Mouse (Mus musculus) liver, embryonic 16.5 days (tissue): ENCODE data around the gene Pear1. TPM values are rescaled to one million over a fixed set of nuclear protein-coding genes. Genes with fewer than 3 reads are reported as not detected.
"Not testable (repeated sequence)": the region's sequence is repeated elsewhere in the genome, so short reads cannot be mapped to it uniquely, and the experiment has no call there.

ENCODE experiments used
- ATAC-seq: fragments of 200-750 bp; cut with Nextera tagmentation; 2 replicates; pipeline ENCODE4 v1.8.0; 2017; ENCODE audit warnings: low read depth, mild to moderate bottlenecking, moderate number of reproducible peaks, moderate library complexity
- H3K27ac ChIP-seq: fragments of 300-500 bp; sonication (generic); 2 replicates; pipeline ENCODE4 v1.5.1; 2014; ENCODE audit warnings: mild to moderate bottlenecking, low read length
- H3K27me3 ChIP-seq: fragments of 300-500 bp; sonication (generic); 2 replicates; pipeline ENCODE4 v1.6.1; 2014; ENCODE audit warnings: low read depth, low read length, mixed read lengths; ENCODE audit not compliant: control insufficient read depth, insufficient read depth
- H3K36me3 ChIP-seq: fragments of 300-500 bp; sonication (generic); 2 replicates; pipeline ENCODE4 v1.6.1; 2014; ENCODE audit warnings: mild to moderate bottlenecking; ENCODE audit not compliant: control insufficient read depth, insufficient read depth
- H3K4me1 ChIP-seq: fragments of 300-500 bp; sonication (generic); 2 replicates; pipeline ENCODE4 v1.6.1; 2014; ENCODE audit warnings: low read depth, low read length, mixed read lengths; ENCODE audit not compliant: control insufficient read depth
- H3K4me2 ChIP-seq: fragments of 300-500 bp; sonication (generic); 2 replicates; pipeline ENCODE4 v1.6.1; 2014; ENCODE audit warnings: low read depth, low read length, mixed read lengths
- H3K4me3 ChIP-seq: fragments of 300-500 bp; sonication (generic); 2 replicates; pipeline ENCODE4 v1.5.1; 2014; ENCODE audit warnings: low read depth, mild to moderate bottlenecking, low read length
- H3K9ac ChIP-seq: fragments of 300-500 bp; sonication (generic); 2 replicates; pipeline ENCODE4 v1.6.1; 2014; ENCODE audit warnings: low read depth, low read length
- H3K9me3 ChIP-seq: fragments of 300-500 bp; sonication (generic); replicated peaks from 2 replicates; pipeline ENCODE4 v1.6.1; 2016; ENCODE audit warnings: low read length; ENCODE audit not compliant: control insufficient read depth
- WGBS: fragments of 180-500 bp; shearing (Covaris S2); extraction: QIAGEN DNeasy Blood & Tissue Kit; methylation state at CpG from one replicate; pipeline ENCODE4 v1.1.7; 2014; ENCODE audit not compliant: insufficient replicate concordance; 5-methylcytosine and 5-hydroxymethylcytosine counted together
- polyA plus RNA-seq: library from polyadenylated mRNA; unstranded; fragments of >200 nt; fragmentation: Nextera tagmentation; extraction: Ambion mirVana; gene quantifications from 2 replicates; pipeline ENCODE4 v1.2.1, GENCODE M21; 2015

Pear1 gene
- polyA plus RNA-seq, result 6.0 and 6.5 TPM in 2 replicates

- H3K4me2 ChIP-seq, H3K27ac ChIP-seq, H3K4me1 ChIP-seq, ATAC-seq, H3K9ac ChIP-seq, H3K4me3 ChIP-seq, H3K9me3 ChIP-seq, H3K27me3 ChIP-seq, H3K36me3 ChIP-seq: not testable (repeated sequence)
- 69% methylated on average over 1 of the region's 1 CpGs for WGBS
Measured at GRCm38 (mm10) chr3:87824206-87824605, at the start of gene Pear1. Gene Pear1, minus strand, starts transcription at chr3:87824306.

GRCm38 (mm10) chr3:87864111-87864510, 40.0 kb upstream of the Pear1 start:
- not testable (repeated sequence) for H3K27me3 ChIP-seq, H3K27ac ChIP-seq, H3K4me2 ChIP-seq, H3K9me3 ChIP-seq, H3K4me3 ChIP-seq, ATAC-seq, H3K4me1 ChIP-seq, H3K9ac ChIP-seq
- WGBS, result 76% methylated on average over 4 of the region's 4 CpGs
- H3K36me3 ChIP-seq, result peaks cover 39% of the 10 kb centered on the region

DNA sequence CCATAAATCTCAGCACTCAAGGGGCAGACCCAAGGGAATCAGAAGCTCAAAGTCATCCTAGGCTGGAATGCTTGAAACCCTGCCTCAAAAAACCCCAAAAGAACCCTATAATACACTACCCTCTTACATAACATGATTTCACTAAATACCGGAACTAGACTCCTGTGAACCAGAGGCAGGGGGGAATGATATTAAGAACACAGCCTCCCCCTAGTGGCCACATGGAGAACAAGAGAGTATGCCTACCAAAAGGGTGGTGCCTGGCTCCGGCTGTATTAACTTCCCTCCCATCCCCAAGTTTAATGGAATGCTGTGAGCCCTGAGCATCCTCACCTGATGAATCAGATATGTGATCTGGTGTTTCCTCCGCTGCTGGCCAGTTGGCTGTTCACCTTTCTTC, 35.7 kb upstream of the Pear1 start:
- Histone ChIP-seq H3K27ac (no peak overlapping the region), H3K27me3 (no peaks in the 10 kb centered on the region), H3K9me3 (no peaks in the 10 kb centered on the region), H3K4me2 (no peak overlapping the region), H3K4me1 (no peaks in the 10 kb centered on the region), H3K9ac (no peak overlapping the region), H3K4me3 (no peak overlapping the region), H3K36me3 (peaks cover 41% of the 10 kb centered on the region)
- 31% methylated on average over 3 of the region's 3 CpGs for WGBS
- no peak for ATAC-seq

GRCm38 (mm10) chr3:87857666-87858065, 33.6 kb upstream of the Pear1 start:
- Histone ChIP-seq H3K27ac (no peak overlapping the region), H3K4me3 (no peak overlapping the region), H3K27me3 (no peaks in the 10 kb centered on the region), H3K36me3 (peaks cover 35% of the 10 kb centered on the region), H3K9me3 (no peaks in the 10 kb centered on the region), H3K4me1 (no peaks in the 10 kb centered on the region), H3K9ac (no peak overlapping the region), H3K4me2 (no peak overlapping the region)
- no peak for ATAC-seq
- WGBS, result 86% methylated on average over 8 of the region's 8 CpGs

GRCm38 (mm10) chr3:87855936-87856335, 31.8 kb upstream of the Pear1 start:
- no peak overlapping the region for H3K27ac ChIP-seq
- H3K4me2 ChIP-seq, result no peak overlapping the region
- no peak overlapping the region for H3K4me3 ChIP-seq
- no peaks in the 10 kb centered on the region for H3K4me1 ChIP-seq
- no peaks in the 10 kb centered on the region for H3K9me3 ChIP-seq
- no peak for ATAC-seq
- H3K27me3 ChIP-seq, result no peaks in the 10 kb centered on the region
- WGBS, result 77% methylated on average over 8 of the region's 8 CpGs
- H3K9ac ChIP-seq, result no peak overlapping the region
- H3K36me3 ChIP-seq, result peaks cover 28% of the 10 kb centered on the region

DNA sequence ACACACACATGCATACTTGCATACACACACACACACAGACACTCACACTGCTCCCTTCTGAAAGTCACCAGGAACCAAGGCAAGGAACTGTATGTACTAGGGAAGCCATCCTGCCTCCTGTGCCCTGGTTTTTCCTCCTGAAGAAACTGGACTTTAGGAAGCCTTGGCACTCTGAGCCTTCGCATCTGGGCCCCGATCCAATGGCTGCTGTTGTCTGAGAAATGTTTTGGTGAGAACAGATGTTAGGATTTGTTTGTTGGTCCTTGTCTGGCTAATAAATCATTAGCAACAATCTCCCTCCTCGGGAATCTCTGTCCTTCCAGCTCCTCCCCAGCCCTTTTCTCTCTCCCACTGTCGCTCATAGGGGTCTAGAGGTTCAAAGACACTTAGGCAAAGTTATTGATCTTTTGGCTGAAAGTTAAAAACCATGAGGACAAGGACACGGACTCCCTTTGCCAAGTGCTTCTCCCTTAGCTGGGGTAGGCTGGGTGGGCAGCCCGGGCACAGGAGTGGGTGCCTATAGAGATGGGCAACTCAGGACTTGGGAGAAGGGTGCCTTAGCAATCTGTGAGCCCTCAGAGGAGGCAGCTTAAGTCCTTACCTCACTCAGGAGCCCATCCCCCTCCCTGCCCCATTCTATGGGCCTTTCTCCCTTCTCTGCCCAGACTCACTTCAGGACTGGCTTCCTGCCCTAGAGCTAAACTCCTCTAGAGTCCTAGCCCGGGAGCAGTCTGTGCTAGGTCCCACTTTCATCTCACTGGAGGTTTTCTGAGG, 30.9 kb upstream of the Pear1 start:
- H3K4me3 ChIP-seq, result no peak overlapping the region
- no peak overlapping the region for H3K9ac ChIP-seq
- H3K9me3 ChIP-seq, result no peaks in the 10 kb centered on the region
- no peak overlapping the region for H3K4me2 ChIP-seq
- H3K27me3 ChIP-seq, result no peaks in the 10 kb centered on the region
- H3K27ac ChIP-seq, result no peak overlapping the region
- H3K4me1 ChIP-seq, result no peaks in the 10 kb centered on the region
- 64% methylated on average over 7 of the region's 7 CpGs for WGBS
- no peak for ATAC-seq
- peaks cover 28% of the 10 kb centered on the region for H3K36me3 ChIP-seq

GRCm38 (mm10) chr3:87849117-87849516, 25.0 kb upstream of the Pear1 start:
- 60% methylated on average over 14 of the region's 14 CpGs for WGBS

GRCm38 (mm10) chr3:87847680-87848079, 23.6 kb upstream of the Pear1 start:
- Histone ChIP-seq H3K27me3 (no peaks in the 10 kb centered on the region), H3K4me1 (no peaks in the 10 kb centered on the region), H3K4me2 (no peak overlapping the region), H3K27ac (no peak overlapping the region), H3K9me3 (no peaks in the 10 kb centered on the region), H3K36me3 (no peaks in the 10 kb centered on the region), H3K4me3 (no peak overlapping the region), H3K9ac (no peak overlapping the region)
- no peak for ATAC-seq
- 22% methylated on average over 5 of the region's 5 CpGs for WGBS

More at GRCm38 (mm10) chr3:87849117-87849516, 25.0 kb upstream of the Pear1 start:
- no peak overlapping the region for H3K27ac ChIP-seq
- H3K9ac ChIP-seq, result no peak overlapping the region
- H3K4me1 ChIP-seq, result no peaks in the 10 kb centered on the region
- no peaks in the 10 kb centered on the region for H3K36me3 ChIP-seq
- no peaks in the 10 kb centered on the region for H3K9me3 ChIP-seq
- no peak overlapping the region for H3K4me2 ChIP-seq
- no peaks in the 10 kb centered on the region for H3K27me3 ChIP-seq
- no peak for ATAC-seq
- H3K4me3 ChIP-seq, result no peak overlapping the region

- no peak within 1 kb of the TSS for H3K9ac ChIP-seq
- H3K27me3 ChIP-seq, result no peaks in the 10 kb centered on the region
- H3K4me1 ChIP-seq, result no peaks in the 10 kb centered on the region
- no peaks in the 10 kb centered on the region for H3K36me3 ChIP-seq
- no peak within 1 kb of the TSS; the same call in 1 of the 2 replicates for H3K27ac ChIP-seq
- no peak for ATAC-seq
- WGBS, result 37% methylated on average over 7 of the region's 7 CpGs
- H3K9me3 ChIP-seq, result no peaks in the 10 kb centered on the region
- H3K4me2 ChIP-seq, result no peak within 1 kb of the TSS
- no peak within 1 kb of the TSS for H3K4me3 ChIP-seq
Measured at GRCm38 (mm10) chr3:87846650-87847110, 22.6 kb upstream of the Pear1 start, which contains the start of gene Sh2d2a. Gene Sh2d2a, plus strand, starts transcription at chr3:87846755.
